Mouse (Mus musculus) midbrain, embryonic 12.5 days (tissue): ENCODE measurements around the gene Upk1b. TPM values are rescaled to one million over a fixed set of nuclear protein-coding genes. Genes with fewer than 3 reads are reported as not detected.
A peak's percentile ranks its signal among the peaks of the same experiment; 100 is the strongest.

Experiments used
- ATAC-seq: fragments of 200-750 bp; cut with Nextera tagmentation; 2 replicates; pipeline ENCODE4 v1.8.0; 2017; ENCODE audit warnings: low read depth, moderate TSS enrichment, moderate library complexity; ENCODE audit not compliant: low FRiP score
- H3K27ac ChIP-seq: fragments of 300-500 bp; sonication (generic); replicated peaks from 2 replicates; pipeline ENCODE4 v1.5.1; 2016; ENCODE audit warnings: mild to moderate bottlenecking
- H3K27me3 ChIP-seq: fragments of 300-500 bp; sonication (generic); 2 replicates; pipeline ENCODE4 v1.6.1; 2016; ENCODE audit warnings: mild to moderate bottlenecking
- H3K36me3 ChIP-seq: fragments of 300-500 bp; sonication (generic); 2 replicates; pipeline ENCODE4 v1.6.1; 2016
- H3K4me1 ChIP-seq: fragments of 300-500 bp; sonication (generic); 2 replicates; pipeline ENCODE4 v1.6.1; 2016
- H3K4me2 ChIP-seq: fragments of 300-500 bp; sonication (generic); replicated peaks from 2 replicates; pipeline ENCODE4 v1.6.1; 2016; ENCODE audit warnings: mild to moderate bottlenecking, moderate library complexity
- H3K4me3 ChIP-seq: fragments of 300-500 bp; sonication (generic); 2 replicates; pipeline ENCODE4 v1.5.1; 2016; ENCODE audit warnings: mild to moderate bottlenecking
- H3K9ac ChIP-seq: fragments of 300-500 bp; sonication (generic); replicated peaks from 2 replicates; pipeline ENCODE4 v1.6.1; 2016; ENCODE audit warnings: mild to moderate bottlenecking, moderate library complexity
- H3K9me3 ChIP-seq: fragments of 300-500 bp; sonication (generic); 2 replicates; pipeline ENCODE4 v1.6.1; 2016; ENCODE audit warnings: mild to moderate bottlenecking
- WGBS: fragments of 180-500 bp; shearing (Covaris S2); methylation state at CpG from one replicate; pipeline ENCODE4 v1.1.7; 2016; 5-methylcytosine and 5-hydroxymethylcytosine counted together
- polyA plus RNA-seq: library from polyadenylated mRNA; unstranded; fragments of >200 nt; fragmentation: Nextera tagmentation; extraction: Ambion mirVana; gene quantifications from 2 replicates; pipeline ENCODE4 v1.2.1, GENCODE M21; 2016

Upk1b gene
- polyA plus RNA-seq, 1 experiment from 2014 or later, result 3.4 TPM

GRCm38 (mm10) chr16:38741204-38741903 lies 58.8 kb downstream of the Upk1b start:
- ATAC-seq, result no peak
- WGBS, result 88% methylated on average over 13 of the region's 13 CpGs
- H3K9ac ChIP-seq, result 0 out of 2 replicates have a peak overlapping the region, but pooled peaks have one; percentile 76
- no peaks in the 10 kb centered on the region for H3K36me3 ChIP-seq
- peaks cover 6% of the 10 kb centered on the region; the same call in 1 of the 2 replicates for H3K27me3 ChIP-seq
- peaks cover 5% of the 10 kb centered on the region; the same call in 1 of the 2 replicates for H3K4me1 ChIP-seq
- H3K4me2 ChIP-seq, result peak overlapping the region; percentile 93
- H3K27ac ChIP-seq, result no peak overlapping the region
- peak overlapping the region; percentile 83 for H3K4me3 ChIP-seq
- H3K9me3 ChIP-seq, result no peaks in the 10 kb centered on the region

GRCm38 (mm10) chr16:38730921-38731320 lies 69.2 kb downstream of the Upk1b start:
- H3K4me3 ChIP-seq, result no peak overlapping the region
- H3K9me3 ChIP-seq, result no peaks in the 10 kb centered on the region
- H3K27me3 ChIP-seq, result no peaks in the 10 kb centered on the region
- H3K27ac ChIP-seq, result no peak overlapping the region
- no peak for ATAC-seq
- no peak overlapping the region for H3K4me2 ChIP-seq
- H3K4me1 ChIP-seq, result no peaks in the 10 kb centered on the region
- H3K36me3 ChIP-seq, result no peaks in the 10 kb centered on the region
- no peak overlapping the region for H3K9ac ChIP-seq
- WGBS, result 65% methylated on average over 8 of the region's 8 CpGs

GRCm38 (mm10) chr16:38729610-38730288 lies 70.4 kb downstream of the Upk1b start:
- Histone ChIP-seq H3K9me3 (no peaks in the 10 kb centered on the region), H3K27me3 (no peaks in the 10 kb centered on the region), H3K36me3 (no peaks in the 10 kb centered on the region), H3K27ac (no peak overlapping the region), H3K4me2 (no peak overlapping the region), H3K9ac (no peak overlapping the region), H3K4me3 (no peak overlapping the region), H3K4me1 (no peaks in the 10 kb centered on the region)
- no peak for ATAC-seq
- WGBS, result 68% methylated on average over 15 of the region's 15 CpGs

GRCm38 (mm10) chr16:38729139-38729538 lies 71.0 kb downstream of the Upk1b start:
- Histone ChIP-seq H3K27me3 (no peaks in the 10 kb centered on the region), H3K9me3 (no peaks in the 10 kb centered on the region), H3K36me3 (no peaks in the 10 kb centered on the region), H3K9ac (no peak overlapping the region), H3K4me3 (no peak overlapping the region), H3K27ac (no peak overlapping the region), H3K4me1 (no peaks in the 10 kb centered on the region), H3K4me2 (no peak overlapping the region)
- ATAC-seq, result no peak
- 81% methylated on average over 6 of the region's 6 CpGs for WGBS

GRCm38 (mm10) chr16:38728576-38729132 lies 71.5 kb downstream of the Upk1b start:
- Histone ChIP-seq H3K9ac (no peak overlapping the region), H3K27ac (no peak overlapping the region), H3K27me3 (no peaks in the 10 kb centered on the region), H3K4me1 (no peaks in the 10 kb centered on the region), H3K9me3 (no peaks in the 10 kb centered on the region), H3K4me2 (no peak overlapping the region), H3K36me3 (no peaks in the 10 kb centered on the region), H3K4me3 (no peak overlapping the region)
- WGBS, result 93% methylated on average over 15 of the region's 15 CpGs
- ATAC-seq, result no peak

GRCm38 (mm10) chr16:38724974-38725373 lies 75.2 kb downstream of the Upk1b start:
- no peak overlapping the region for H3K9ac ChIP-seq
- no peak for ATAC-seq
- no peaks in the 10 kb centered on the region for H3K9me3 ChIP-seq
- H3K27me3 ChIP-seq, result no peaks in the 10 kb centered on the region
- H3K4me1 ChIP-seq, result no peaks in the 10 kb centered on the region
- no peak overlapping the region for H3K4me3 ChIP-seq
- H3K4me2 ChIP-seq, result no peak overlapping the region
- WGBS, result 75% methylated on average over 13 of the region's 13 CpGs
- H3K36me3 ChIP-seq, result no peaks in the 10 kb centered on the region
- no peak overlapping the region for H3K27ac ChIP-seq

- H3K9ac ChIP-seq, result no peak overlapping the region
- no peak overlapping the region for H3K4me2 ChIP-seq
- H3K36me3 ChIP-seq, result no peaks in the 10 kb centered on the region
- no peak for ATAC-seq
- no peak overlapping the region for H3K4me3 ChIP-seq
- no peaks in the 10 kb centered on the region for H3K4me1 ChIP-seq
- no peak overlapping the region for H3K27ac ChIP-seq
- 86% methylated on average over 8 of the region's 8 CpGs for WGBS
- H3K9me3 ChIP-seq, result no peaks in the 10 kb centered on the region
- H3K27me3 ChIP-seq, result no peaks in the 10 kb centered on the region
Measured at GRCm38 (mm10) chr16:38724256-38724655, 75.9 kb downstream of the Upk1b start.

Other genes with a start within 250 kb of the Upk1b start
- gene Tmem39a, start 241.6 kb downstream of the Upk1b start, polyA plus RNA-seq, result 66.3 and 69.1 TPM in 2 replicates
- 10.5 and 11.8 TPM in 2 replicates for gene Arhgap31, start 87.1 kb downstream of the Upk1b start, polyA plus RNA-seq
- 24.6 and 24.7 TPM in 2 replicates for gene B4galt4, start 58.1 kb downstream of the Upk1b start, polyA plus RNA-seq
- gene 4930435E12Rik, start 28.4 kb upstream of the Upk1b start, polyA plus RNA-seq, result not detected in 2 replicates
- gene Igsf11, start 92.3 kb upstream of the Upk1b start, polyA plus RNA-seq, result 1.8 TPM in 2 replicates